Comparison of ENCODE assay signal across 8 mouse cellular contexts in the genomic region with DNA sequence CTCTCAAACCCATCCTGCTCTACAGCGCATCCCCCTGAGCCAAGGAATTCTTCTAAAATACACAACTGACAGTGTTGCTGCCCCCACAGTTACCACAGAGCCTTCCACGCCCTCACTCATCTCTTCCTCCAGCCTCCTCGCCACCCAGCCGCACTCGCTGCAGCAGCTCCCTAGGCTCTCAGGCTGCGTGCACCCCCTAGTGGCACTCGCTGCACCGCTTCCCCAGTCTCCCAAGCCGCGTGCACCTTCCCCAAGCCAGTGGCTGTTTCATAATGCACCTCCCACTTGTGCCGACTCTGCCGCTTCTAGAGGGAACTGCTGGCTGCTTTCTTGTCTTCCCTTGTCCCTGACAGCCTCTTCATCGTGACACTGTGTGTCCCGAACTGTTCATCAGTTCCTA.
A peak's percentile ranks its signal among the peaks of the same experiment; 100 is the strongest.
DNase-seq lines count a peak whose midpoint lies in the region; ATAC-seq and TF ChIP-seq lines count a peak whose summit lies in the region.

No protein-coding gene starts in this region.

- no peaks in the 10 kb centered on the region; the same call in 1 of the 2 replicates for H3K4me1 ChIP-seq in bone marrow, adult 2 months (ENCODE audit: control insufficient read depth, insufficient read depth, low read length)
- H3K4me1 ChIP-seq in embryonic facial prominence, embryonic 15.5 days, result peaks cover 50% of the 10 kb centered on the region
- H3K4me1 ChIP-seq in limb, embryonic 15.5 days, result peaks cover 34% of the 10 kb centered on the region
- H3K4me1 ChIP-seq in midbrain, embryonic 16.5 days (ENCODE audit: control insufficient read depth, insufficient read depth, low read length), result peaks cover 17% of the 10 kb centered on the region
- peaks cover 21% of the 10 kb centered on the region for H3K4me1 ChIP-seq in stomach, embryonic 15.5 days

- H3K36me3 ChIP-seq in embryonic facial prominence, embryonic 15.5 days, result no peaks in the 10 kb centered on the region
- no peaks in the 10 kb centered on the region for H3K36me3 ChIP-seq in limb, embryonic 15.5 days
- H3K36me3 ChIP-seq in midbrain, embryonic 16.5 days (ENCODE audit: control insufficient read depth, insufficient read depth, low read length), result no peaks in the 10 kb centered on the region; the same call in 1 of the 2 replicates
- no peaks in the 10 kb centered on the region for H3K36me3 ChIP-seq in stomach, embryonic 15.5 days

- peak overlapping the region; percentile 51 for H3K4me2 ChIP-seq in embryonic facial prominence, embryonic 15.5 days (replicated peaks)
- H3K4me2 ChIP-seq in limb, embryonic 15.5 days, result peak overlapping the region; percentile 34
- H3K4me2 ChIP-seq in midbrain, embryonic 16.5 days (ENCODE audit: low read length), result peak overlapping the region; percentile 90
- peak overlapping the region; percentile 45 for H3K4me2 ChIP-seq in stomach, embryonic 15.5 days

- no peak overlapping the region for H3K27ac ChIP-seq in bone marrow, adult 2 months (ENCODE audit: control insufficient read depth, insufficient read depth, low read depth, low read length, poor library complexity)
- no peak overlapping the region for H3K27ac ChIP-seq in embryonic facial prominence, embryonic 15.5 days (replicated peaks)
- H3K27ac ChIP-seq in limb, embryonic 15.5 days, result no peak overlapping the region
- peak overlapping the region; percentile 51; the same call in 1 of the 2 replicates for H3K27ac ChIP-seq in midbrain, embryonic 16.5 days (ENCODE audit: low read length)
- H3K27ac ChIP-seq in stomach, embryonic 15.5 days, result no peak overlapping the region

- no peak overlapping the region for H3K4me3 ChIP-seq in bone marrow, adult 2 months (replicated peaks; ENCODE audit: control insufficient read depth, low read depth, low read length)
- 0 out of 2 replicates have a peak overlapping the region, but pooled peaks have one; percentile 15 for H3K4me3 ChIP-seq in embryonic facial prominence, embryonic 15.5 days (replicated peaks)
- H3K4me3 ChIP-seq in limb, embryonic 15.5 days, result peak overlapping the region; percentile 15
- no peak overlapping the region; the same call in 1 of the 2 replicates for H3K4me3 ChIP-seq in midbrain, embryonic 16.5 days (ENCODE audit: low read depth, low read length)
- 0 out of 2 replicates have a peak overlapping the region, but pooled peaks have one; percentile 14 for H3K4me3 ChIP-seq in stomach, embryonic 15.5 days (replicated peaks)

- peak; percentile 68 for TF ChIP-seq CTCF in bone marrow, adult 2 months (IDR thresholded peaks at IDR 0.05; ENCODE audit: control insufficient read depth, insufficient read depth, low read length)

- TF ChIP-seq POLR2A in bone marrow, adult 2 months (IDR thresholded peaks at IDR 0.05; ENCODE audit: borderline replicate concordance, control insufficient read depth, low read depth, low read length), result no peak

- 10% methylated on average over 14 of the region's 14 CpGs for WGBS in bone marrow, adult 2 months
- 4% methylated on average over 14 of the region's 14 CpGs for WGBS in embryonic facial prominence, embryonic 15.5 days
- WGBS in limb, embryonic 15.5 days, result 4% methylated on average over 14 of the region's 14 CpGs
- WGBS in midbrain, embryonic 16.5 days, result 1% methylated on average over 14 of the region's 14 CpGs
- 10% methylated on average over 14 of the region's 14 CpGs for WGBS in stomach, embryonic 15.5 days

- peaks cover 16% of the 10 kb centered on the region for H3K27me3 ChIP-seq in embryonic facial prominence, embryonic 15.5 days
- peaks cover 3% of the 10 kb centered on the region; the same call in 1 of the 2 replicates for H3K27me3 ChIP-seq in limb, embryonic 15.5 days
- peaks cover 2% of the 10 kb centered on the region; the same call in 1 of the 2 replicates for H3K27me3 ChIP-seq in midbrain, embryonic 16.5 days (ENCODE audit: control insufficient read depth, insufficient read depth, low read depth, low read length)
- peaks cover 4% of the 10 kb centered on the region; the same call in 1 of the 2 replicates for H3K27me3 ChIP-seq in stomach, embryonic 15.5 days (replicated peaks)

- no peak overlapping the region for H3K9ac ChIP-seq in embryonic facial prominence, embryonic 15.5 days
- no peak overlapping the region for H3K9ac ChIP-seq in limb, embryonic 15.5 days
- H3K9ac ChIP-seq in midbrain, embryonic 16.5 days (ENCODE audit: low read depth, low read length), result peak overlapping the region; percentile 13; the same call in 1 of the 2 replicates
- H3K9ac ChIP-seq in stomach, embryonic 15.5 days, result no peak overlapping the region

- peak; percentile 41 for DNase-seq in CD4-positive helper T cell, adult 2 months (ENCODE audit: low read depth, low spot score)
- peak; percentile 47 to 54 for DNase-seq in heart, adult 9 months (ENCODE audit: low spot score in 2 of 2)
- peak; percentile 43 for DNase-seq in kidney, adult 9 months

- H3K9me3 ChIP-seq in embryonic facial prominence, embryonic 15.5 days (replicated peaks), result no peaks in the 10 kb centered on the region
- no peaks in the 10 kb centered on the region for H3K9me3 ChIP-seq in limb, embryonic 15.5 days
- H3K9me3 ChIP-seq in midbrain, embryonic 16.5 days (replicated peaks; ENCODE audit: control insufficient read depth, low read length, poor library complexity, severe bottlenecking), result no peaks in the 10 kb centered on the region
- H3K9me3 ChIP-seq in stomach, embryonic 15.5 days, result no peaks in the 10 kb centered on the region

- ATAC-seq in embryonic facial prominence, embryonic 15.5 days (ENCODE audit: insufficient number of reproducible peaks, low FRiP score, low TSS enrichment, low read depth), result peak; percentile 51; the same call in 1 of the 2 replicates
- ATAC-seq in limb, embryonic 15.5 days (ENCODE audit: insufficient number of reproducible peaks, low FRiP score, low TSS enrichment, low read depth), result no peak
- ATAC-seq in midbrain, embryonic 16.5 days, result peak; percentile 67
- peak; percentile 45; the same call in 1 of the 2 replicates for ATAC-seq in stomach, embryonic 15.5 days (ENCODE audit: insufficient read depth, low FRiP score, low read depth)

Comparison
In these comparisons a context has a peak if more than half of its experiments do, and no peak if none do; other contexts are left out.
1. H3K4me3 ChIP-seq: peak in embryonic facial prominence, embryonic 15.5 days (single experiment), limb, embryonic 15.5 days (single experiment) and stomach, embryonic 15.5 days (single experiment); none in bone marrow, adult 2 months (single experiment) and midbrain, embryonic 16.5 days (single experiment).
2. H3K4me2 ChIP-seq: peak in every context shown above with its lines; median percentile 90 in midbrain, embryonic 16.5 days; 51 in embryonic facial prominence, embryonic 15.5 days; 45 in stomach, embryonic 15.5 days; 34 in limb, embryonic 15.5 days.
3. Peak in every context shown above with its lines, with median percentiles within 50 percentile points of each other: DNase-seq.